Mouse (Mus musculus): ENCODE data around the gene Tmem135.

DNA sequence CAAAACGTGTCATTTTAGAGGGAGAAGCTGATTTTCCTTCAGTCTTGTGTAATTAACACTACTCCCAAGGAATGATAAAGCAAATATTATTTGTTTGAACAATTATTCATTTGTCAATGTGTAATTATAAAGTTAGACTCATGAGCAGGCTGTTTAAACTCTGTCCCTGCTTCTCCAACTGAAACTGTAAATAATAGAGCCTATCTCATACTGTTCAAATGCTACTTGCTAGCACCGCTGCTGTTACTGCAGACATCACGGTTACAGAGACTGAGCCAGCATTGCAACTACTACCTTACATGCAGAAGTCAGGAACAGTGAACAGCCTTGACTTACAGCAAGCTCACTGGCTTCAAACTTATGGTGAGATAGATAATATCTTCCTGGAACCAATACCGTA is 229.6 kb downstream of the Tmem135 start:
- no peak for TF ChIP-seq POLR2A (IDR thresholded peaks at IDR 0.05; ENCODE audit: low read depth, low read length)
- TF ChIP-seq CTCF (IDR thresholded peaks at IDR 0.05; ENCODE audit: borderline replicate concordance, insufficient read depth, low read length), result no peak

All from embryonic fibroblast, embryonic 13.5 days (primary cell).